Mouse (Mus musculus) thymus, postnatal 25 days (tissue): Measurements from ENCODE around the gene Zfp36l1.

Experiments used
- DNase-seq: peaks from one replicate; pipeline ENCODE4 v3.0.0; 2022

The Zfp36l1 gene

DNA sequence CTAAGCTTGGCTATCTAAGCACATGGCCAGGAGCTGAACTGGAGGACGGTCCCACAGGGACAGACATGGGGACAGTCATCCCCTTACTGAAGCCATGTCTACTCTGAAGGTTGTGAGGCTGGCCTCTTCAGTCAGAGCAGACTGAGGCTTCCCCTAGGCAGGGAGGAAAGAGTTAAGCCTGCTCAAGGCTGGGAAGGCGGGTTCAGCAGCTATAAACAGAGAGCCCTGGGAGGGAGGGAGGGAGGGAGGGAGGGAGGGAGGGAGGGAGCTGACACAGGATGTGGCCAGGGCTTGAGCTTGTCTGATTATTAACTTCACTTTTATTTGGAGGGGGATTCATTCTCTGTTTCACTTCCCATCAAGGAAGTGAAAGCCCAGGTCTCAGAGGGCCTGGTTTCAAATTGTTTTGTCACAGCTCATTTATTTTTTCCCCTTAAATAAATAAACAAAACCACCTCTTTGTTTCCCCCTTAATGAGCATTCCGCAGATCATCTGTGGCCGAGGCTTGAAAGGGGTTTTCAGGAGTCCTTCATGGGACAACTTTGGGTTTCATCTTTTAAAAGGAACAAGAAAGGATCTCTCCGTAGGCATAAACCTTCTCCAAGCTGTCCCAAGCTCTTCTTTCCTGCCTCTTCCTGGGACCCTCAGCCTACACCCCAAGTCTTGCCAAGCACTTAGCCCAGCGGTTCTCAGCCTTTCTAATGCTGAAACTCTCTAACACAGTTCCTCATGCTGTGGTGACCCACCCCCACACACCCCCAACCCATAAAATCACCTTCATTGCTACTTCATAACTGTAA, 17.9 kb upstream of the Zfp36l1 start:
- DNase-seq: peak; percentile 52

DNA sequence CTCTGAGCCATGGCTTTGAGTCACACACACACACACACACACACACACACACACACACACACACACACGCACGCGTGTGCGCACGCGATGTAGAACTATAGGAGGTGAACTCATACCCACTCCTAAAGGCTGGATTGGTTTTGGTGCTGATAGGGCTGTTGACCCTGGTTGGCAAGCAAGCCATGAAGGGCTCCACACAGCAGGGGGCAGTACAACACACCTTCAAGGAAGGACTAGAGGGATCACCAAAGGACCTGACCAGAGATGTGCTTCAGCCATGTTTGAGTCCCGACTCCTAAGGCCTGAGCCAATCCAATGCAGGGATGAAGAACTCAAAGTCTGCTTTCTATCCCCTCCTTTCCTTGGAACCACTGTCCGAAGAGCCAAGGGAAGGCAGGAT, 16.7 kb upstream of the Zfp36l1 start:
- DNase-seq: peak; percentile 69

DNA sequence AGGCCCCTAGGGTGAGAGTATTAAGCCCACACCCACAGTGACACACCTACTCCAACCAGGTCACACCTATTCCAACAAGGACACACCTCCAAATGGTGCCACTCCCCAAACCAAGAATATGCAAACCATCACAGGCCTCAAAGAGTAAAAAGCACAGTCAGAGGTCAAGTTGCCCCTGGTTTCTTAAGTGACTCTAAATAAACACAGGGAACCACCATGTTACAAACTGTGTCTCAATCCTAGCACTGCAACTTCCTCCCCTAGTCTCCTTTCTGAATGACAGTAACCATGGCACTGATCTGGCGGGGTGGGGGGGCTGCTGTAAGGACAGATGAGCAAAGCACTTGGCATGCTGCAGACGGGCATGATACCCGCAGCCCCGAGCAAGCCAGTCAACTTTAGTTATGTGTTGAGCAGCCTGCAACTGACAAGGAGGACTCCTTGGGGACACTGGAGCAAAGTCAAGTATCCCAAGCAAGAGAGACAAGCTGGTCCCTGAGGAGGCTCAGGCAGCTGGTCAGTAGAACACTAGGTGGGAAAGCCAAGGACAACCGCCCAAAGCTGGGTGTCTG, 14.5 kb upstream of the Zfp36l1 start:
- no peak for DNase-seq

DNA sequence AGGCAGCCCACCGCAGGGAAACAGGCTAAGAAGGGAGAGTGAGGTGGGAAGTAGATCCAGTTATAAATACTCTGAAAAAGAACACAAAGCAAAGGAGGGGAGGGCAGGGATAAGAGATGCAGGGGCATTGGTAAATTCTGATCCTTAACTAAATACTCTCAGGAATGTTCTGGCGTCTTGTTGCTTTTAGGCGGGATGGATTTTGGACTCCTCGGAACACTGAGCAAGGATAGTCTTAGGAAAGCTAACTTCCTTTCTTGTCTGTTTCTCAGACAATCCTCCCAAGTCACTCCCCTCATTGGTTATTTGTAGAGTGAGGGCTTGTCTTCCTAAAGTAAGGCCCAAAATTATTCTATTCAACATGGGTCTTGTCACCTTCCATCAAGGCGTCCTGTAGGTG, 12.5 kb upstream of the Zfp36l1 start:
- no peak for DNase-seq

DNA sequence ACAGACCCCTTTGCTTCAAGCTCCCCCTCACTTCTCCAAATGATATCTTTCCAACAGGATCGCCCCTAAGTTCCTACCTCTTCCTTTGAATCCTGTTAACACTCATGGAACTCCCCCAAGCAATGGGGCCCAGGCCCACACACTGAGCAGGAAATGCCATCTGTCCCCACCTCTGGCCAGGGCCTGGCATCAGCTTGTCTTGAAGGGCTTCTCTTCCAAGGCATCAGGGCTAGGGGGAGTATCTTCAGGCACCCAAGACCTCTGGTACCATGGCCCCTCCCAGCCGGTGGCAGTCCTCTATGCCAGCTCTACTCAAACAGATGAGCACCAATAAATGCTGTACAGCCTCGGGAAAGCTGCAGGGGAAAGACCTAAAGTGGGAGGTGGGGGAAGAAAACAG, 11.9 kb upstream of the Zfp36l1 start:
- no peak for DNase-seq

DNA sequence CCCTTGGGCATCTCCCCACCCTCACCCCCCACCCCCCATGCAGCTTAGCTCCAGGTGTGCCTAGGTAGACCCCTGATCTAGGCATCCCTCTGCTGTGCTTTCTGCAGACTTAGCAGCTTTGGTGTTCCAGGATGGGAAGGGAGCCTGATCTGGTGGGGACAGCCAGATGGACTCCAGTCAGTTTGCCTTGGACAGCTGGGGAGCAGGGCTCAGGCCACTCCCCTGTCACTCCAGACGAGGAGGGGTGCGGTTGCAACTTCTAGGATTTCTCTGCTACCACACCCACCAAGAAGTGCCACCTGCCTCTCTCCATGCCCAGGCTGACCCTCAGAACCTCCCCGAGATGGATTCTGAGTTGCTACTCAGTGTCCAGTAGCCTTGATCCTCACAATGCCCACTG, 11.4 kb upstream of the Zfp36l1 start:
- no peak for DNase-seq

DNA sequence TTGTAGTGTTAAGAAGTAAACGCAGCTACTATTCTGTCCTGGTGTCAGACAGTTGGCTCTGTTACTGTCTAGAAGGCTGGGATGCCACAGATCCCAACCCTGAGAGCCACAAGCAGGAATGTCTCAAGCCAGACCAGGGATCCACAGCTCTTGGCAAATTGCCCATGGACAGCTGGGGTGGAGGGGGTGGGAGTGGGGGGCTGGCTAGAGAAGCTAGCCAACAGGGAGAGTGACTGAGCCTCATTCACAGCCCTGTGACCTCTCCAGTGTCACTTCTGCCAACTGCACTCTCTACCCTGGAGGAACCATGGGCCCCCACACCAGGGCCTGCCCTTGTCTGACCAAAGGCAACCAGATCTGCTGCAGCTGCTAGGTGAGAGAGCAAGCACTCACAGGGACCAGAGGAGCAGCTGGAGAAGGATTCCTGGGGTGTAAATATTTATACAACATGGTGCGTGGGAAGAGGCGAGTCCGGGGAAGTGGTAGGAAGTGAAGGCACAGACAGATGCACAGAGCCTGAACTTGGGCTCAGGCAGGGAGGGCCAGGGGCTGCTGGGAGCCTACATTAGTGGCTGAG, 10.5 kb upstream of the Zfp36l1 start:
- no peak for DNase-seq

DNA sequence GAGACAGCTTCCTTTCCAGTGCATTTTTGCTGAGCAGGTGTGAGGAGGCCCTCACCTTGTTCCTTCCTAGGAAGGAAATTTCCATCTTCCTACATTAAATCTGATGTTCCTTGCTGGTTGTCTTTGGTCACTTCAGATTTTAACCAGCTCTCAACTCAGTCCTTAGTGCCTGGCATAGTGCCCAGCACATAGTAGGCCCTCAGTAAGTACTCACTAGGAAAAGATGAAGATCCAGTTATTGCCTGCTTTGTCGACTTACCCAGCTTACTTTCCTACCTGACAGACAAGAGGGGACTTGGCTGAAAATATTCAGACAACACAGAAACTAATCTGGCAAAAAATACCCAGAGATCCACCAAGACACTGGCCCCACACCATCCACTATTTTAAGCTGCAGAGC, 8.6 kb upstream of the Zfp36l1 start:
- no peak for DNase-seq

DNA sequence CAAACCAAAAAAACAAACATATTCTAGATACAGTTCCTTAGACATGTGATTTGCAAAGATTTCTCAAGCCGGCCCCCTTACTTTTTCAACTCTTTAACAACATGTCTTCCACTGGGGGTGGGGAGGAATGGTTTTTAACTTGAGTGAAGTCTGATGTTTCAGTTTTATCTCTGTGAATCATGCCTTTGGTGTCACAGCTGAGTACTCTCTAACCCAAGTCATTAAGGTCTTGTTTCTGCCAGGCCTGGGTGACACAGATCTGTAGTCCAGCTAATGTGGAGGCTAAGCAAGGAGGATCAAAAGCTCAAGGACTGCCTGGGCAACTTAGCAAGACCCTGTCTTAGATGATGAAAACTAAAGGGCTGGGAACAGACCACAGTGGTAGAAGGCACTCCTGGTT, 5.8 kb upstream of the Zfp36l1 start:
- DNase-seq: no peak

DNA sequence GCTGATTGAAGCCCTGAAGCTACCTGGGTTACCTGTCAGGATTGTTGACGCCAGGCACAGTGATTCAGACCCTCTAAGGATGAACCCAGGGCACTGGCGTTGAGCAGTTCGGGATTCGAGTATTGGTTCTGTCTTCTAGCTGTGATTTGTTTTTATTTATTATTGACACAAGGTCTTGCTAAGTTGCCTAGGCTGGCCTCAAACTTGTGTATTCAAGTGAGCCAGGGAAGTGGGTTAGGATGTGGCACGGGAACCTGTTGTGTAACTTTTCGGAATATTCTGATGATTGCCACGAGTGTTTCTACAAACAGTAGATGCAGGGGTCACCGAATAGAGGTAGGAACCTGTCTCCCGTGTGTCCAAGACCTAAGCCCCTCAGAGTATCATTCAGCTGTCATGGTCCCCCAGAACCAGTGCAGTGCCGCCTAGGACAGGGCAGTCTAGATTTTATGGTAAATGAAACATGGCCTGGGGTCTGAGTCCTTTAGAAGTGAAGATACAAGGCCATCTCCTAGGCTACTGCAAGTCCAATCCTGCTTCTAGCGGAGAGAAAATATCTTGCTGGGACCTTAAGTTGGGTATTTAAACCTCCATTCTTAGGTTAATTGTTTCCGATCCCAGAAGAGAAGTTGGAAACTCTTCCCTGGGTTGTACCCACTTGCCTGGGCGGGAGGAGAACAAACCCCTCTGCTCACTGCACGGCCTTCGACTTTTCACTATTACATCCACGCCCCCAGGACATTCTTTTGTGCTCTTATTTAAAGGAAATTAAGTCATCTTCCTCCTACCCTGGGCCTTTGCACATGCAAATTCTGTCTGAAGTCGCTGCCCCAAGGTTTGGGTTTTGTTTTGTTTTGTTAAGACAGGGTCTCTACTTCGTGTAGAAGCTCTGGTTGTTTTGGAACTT, 3.6 kb upstream of the Zfp36l1 start:
- peak; percentile 34 for DNase-seq

DNA sequence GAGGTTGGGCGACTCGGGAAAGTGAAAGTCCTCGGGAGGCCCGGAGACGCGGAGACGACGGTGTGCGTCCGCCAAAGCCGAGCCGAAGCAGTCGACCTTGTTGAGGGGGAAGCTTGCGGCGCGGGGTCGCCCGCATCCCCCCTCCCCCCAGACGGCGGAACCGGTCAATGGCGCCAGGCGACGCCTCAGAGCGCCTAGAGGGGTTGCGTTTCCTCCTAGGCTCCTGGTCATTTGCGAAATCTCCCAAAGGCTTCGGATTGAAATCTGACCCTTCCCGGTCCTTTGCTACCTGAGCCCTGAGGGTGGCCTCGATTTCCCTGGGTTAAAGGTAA, 3.0 kb upstream of the Zfp36l1 start:
- no peak for DNase-seq

DNA sequence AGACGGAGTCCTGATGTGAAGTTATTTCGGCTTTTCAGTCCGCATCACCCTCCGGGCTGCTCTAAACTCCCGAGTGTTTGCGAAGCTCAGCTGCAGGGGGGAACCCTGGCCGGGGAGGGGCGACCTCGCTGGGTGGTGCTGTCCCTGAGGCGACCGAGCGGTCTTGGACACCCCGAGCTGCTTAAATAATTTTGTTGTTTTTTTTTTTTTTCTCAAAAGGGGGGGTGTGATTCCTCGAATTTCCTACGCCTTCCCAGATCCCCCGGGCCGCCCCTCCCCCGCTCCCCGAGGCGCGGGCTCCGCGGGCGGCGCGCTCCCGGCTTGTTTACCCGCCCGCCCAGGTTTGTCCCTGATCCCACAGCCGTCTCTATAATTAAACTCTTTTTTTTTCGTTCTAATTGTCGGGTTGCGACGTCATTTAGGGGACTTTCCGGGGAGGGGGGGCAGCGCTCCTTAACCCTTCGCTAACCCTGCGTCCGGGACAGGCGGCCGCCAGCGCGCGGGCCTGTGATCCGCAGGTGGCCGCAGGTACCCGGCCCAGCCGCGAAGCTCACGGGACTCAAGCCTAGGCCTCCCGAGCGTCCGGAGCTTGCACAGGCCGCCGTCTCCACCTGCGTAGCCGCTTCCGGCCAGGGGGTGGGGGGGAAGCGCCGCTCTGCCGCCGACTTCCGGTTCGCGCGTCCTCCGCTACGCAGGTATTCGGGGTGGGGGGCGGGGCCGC, 2.5 kb upstream of the Zfp36l1 start:
- peak; percentile 89 for DNase-seq

DNA sequence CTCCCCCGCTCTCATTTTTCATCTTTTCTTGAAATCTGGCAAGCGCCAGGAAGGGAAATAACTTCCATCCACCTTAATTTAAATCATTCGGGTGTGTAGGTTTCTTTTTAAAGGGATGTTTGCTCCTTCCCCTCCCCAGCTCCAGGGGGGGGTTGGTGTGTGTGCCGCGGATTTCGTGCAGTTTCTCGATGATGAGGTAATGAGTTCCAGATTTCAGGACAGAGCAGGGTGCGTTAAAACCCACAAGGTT, 2.0 kb upstream of the Zfp36l1 start:
- DNase-seq: peak; percentile 72

DNA sequence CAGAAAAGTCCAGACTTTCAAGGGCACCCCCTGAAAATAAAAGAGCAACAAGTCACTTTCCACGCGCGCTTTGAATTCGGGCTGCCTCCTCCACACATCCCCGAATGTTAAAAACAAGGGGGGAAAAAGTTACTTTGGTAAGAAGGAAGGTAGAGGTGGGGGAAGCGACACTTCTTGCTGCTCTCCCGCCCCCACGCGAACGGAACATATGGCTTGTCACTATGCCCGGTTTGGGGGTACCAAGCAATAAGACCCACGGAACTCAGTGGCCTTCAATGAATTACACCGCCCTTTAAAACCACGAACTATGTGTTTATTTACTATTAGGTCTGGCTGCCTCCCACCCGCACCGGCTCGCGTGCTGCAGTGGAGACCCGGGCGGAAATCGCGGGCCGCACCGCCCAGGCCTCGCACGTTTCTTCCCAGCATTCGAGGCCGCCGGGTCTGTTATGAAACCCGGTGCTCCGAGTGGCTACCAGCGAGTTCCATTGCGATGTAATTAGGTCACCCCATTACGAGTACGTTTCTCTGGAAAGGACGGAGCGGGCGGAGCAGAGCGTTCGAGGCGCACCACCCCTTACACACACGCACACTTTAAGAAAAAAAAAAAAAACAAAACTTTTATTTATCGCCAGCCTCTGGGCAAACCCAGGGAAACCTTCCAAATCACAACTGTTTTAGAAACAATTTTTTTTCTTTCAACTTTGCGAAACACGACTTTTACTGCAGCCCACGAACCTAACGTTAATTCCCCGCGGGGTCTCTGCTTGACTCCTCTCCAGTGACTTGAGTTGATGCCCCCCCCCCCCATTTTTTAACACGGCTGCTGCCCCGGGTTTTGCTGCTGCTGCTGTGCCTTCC, 1.4 kb upstream of the Zfp36l1 start:
- peak; percentile 84 for DNase-seq

DNA sequence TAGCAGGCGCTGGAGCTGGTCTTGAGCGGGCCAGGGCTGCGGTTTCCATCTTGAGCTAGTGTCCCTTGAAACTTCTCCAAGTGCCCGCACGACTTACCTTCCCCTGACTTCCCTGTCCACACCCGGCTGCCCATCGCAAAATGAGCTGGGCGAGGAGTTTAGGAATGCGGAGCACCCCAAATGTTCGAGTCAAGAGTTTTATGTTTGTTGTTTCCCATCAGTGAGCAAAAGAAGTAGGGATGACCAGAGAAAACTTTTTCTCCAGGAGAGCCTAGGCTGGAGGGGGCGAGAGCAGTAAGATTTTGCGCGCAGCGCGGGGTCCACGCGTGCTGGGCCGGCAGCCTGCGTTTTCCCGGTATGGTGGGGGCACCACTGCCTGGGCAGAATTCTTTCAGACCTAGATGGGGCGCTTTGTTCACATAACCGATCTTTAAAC, 791 bp upstream of the Zfp36l1 start:
- DNase-seq: peak; percentile 71

DNA sequence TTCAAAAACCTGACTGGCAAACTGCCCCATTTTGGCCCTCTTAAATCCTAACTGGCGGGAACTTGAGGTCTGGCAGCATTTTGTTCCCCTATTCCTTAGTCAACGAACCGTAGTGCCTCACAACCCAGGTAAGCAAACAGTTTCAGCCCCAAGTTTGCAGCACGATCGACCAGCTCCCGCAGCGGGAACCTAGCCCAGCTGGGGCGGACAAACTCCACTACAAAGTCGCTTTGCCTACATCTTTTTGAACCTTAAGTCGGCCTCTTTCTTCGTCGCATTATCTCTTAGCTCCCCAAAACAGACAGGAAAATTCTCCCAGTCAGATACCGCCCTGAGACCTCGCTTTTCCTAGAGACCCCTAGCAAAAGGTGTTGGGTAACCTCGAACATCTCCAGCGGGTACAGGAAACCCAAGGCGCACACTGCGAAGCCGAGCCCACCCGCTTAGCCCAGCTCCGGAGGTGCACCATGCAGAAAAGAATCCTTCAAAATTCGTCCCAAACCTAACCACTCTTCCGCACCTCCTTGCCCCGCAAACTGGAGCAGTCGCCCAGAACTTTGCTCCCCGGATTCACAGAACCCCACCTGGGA, 647 bp downstream of the Zfp36l1 start:
- DNase-seq: peak; percentile 71

DNA sequence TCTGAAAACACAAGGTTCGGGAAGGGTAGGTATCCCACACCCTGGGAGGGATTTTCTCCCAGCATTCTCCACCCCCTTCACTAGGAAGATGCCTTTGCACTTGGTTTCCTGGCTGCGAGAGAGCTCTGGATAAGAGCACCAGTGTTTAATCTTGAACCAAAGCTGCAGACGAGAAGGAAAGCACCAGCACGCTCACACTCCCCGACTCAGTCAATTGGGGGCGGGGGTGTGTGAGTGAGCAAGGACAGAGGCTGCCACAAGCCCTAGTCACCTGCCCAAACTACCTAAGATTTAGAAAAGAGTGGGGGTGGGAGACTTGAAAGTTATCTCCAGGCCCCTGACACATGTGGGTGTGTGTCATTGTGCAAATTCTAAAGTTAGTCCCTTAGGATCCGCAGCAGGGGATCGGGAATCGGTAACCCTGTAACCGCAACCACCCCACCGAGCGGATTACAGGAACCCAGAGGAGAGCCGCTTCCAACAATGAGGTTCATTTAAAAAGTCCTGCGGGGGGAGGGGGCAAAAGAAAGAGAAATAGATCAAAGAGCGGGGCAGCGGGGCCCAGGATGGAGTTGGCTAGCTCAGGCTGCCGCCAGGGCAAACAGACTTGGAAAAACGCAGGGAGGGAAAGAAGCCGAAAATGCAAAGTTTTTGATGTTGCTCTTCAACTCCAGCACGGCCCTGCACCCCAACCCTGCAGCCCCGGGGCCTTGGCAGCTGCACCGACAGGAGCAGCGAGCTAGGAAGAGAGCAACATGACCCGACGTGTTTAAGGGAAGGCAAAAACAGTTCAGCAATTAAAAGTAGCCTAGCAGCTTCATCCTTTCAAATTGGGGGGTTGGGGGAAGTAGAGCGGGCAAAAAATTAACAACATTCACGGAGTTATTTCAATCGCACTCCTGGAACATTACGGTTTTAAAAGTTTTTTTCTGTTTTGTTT, 1.4 kb downstream of the Zfp36l1 start:
- DNase-seq: peak; percentile 62

DNA sequence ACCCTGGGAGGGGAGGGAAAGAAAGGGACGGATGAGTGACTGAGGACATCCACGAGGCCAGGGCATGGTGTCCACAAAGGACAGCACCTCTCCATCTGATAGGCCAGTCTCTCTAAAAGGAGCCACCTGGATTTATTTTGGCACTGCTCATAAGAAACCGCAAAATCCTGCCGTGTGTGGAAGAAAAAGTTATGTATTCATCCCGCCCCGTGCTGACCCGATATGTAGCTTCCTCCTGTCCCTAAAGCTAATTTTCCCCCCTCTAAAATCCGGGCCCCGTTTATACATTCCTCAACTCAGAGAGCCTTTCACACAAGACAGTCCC, 2.3 kb downstream of the Zfp36l1 start:
- no peak for DNase-seq

DNA sequence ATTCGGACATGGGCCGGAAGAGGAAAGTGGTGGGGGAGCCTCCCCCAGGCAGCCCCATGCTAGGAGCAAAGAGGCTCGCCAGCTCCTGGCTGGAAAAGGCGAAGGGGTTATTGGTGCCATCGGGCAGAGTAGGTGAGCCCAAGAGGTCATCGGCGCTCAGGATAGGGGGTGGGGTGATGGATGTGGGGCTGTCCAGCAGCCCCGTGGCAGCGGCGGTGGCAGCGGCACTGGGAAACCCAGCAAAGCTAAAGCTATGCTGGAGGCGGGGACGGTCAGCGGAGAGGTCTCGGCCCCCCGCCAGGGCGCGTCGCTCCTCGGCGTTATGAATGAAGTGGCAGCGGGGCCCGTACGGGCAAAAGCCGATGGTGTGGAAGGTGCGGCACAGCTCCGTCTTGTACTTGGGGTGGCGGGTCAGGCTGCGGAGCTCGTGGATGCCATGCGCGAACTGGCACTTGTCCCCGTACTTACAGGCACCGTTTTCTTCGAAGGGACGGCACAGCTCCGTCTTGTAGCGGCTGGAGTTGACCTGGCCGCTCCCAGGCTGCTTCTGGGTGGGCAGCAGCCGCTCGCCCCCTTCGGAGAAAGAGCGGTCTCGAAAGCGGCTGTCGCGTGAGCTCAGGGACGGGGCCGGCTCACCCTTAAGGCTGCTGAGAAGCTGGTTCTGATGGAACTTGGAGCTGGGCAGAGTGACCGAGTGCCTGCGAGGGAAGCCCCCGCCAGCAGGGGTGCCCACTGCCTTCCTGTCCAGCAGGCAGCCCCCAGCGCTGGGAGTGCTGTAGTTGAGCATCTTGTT, 2.9 kb downstream of the Zfp36l1 start:
- DNase-seq: peak; percentile 23
